9 mouse cellular contexts compared by ENCODE assay signal in the genomic region with DNA sequence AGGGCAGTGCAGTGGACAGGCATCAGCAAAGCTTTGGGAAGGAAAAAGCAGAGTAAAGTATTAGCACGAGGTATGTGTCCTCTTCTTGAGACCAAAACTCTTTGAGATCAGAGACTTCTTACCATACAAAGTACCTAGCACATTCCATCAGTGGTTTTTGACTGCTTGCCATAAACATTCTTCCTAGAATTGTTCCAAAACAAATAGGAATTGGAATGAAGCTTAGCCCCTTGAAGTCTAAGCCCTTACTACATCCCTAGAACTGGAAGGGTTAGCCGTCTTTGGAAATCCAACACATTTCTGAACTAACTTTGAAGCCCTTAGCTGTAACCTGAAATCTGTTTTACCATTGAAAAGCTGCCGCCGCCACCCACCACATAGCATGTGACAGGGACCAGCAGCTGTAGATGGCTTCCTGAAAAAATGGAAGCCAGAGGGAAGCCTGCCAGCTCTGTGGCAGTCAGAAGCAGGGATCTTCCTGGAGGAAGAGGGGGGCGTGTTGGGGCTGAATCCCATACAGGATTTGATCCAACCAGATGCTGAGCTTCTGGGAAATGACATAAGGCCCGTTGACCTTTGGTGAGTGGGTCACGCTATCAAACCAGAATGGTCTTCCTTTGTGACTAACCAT. TPM values are rescaled to one million over a fixed set of nuclear protein-coding genes. Genes with fewer than 3 reads are reported as not detected.
DNase-seq lines count a peak whose midpoint lies in the region; ATAC-seq and TF ChIP-seq lines count a peak whose summit lies in the region.
"Had no signal": no experiment of that assay in that cellular context is flagged by ENCODE, and none has a peak within 500 bp of the region (broad histone marks: within the 10 kb centered on the region; RNA-seq: fewer than 3 reads in every experiment).

No protein-coding gene starts in this region.

- H3K9ac ChIP-seq in heart, embryonic 14.5 days (ENCODE audit: low read length), result no peak overlapping the region

- peaks cover 25% of the 10 kb centered on the region for H3K36me3 ChIP-seq in heart, embryonic 14.5 days (ENCODE audit: control insufficient read depth, insufficient read depth, low read length)
- H3K36me3 ChIP-seq in thymus, adult 2 months (ENCODE audit: control insufficient read depth, insufficient read depth, low read length), result no peaks in the 10 kb centered on the region

- 65% methylated on average over 7 of the region's 7 CpGs for WGBS in heart, embryonic 14.5 days
- 95% methylated on average over 7 of the region's 7 CpGs for WGBS in thymus, adult 2 months

- no peak overlapping the region for H3K4me3 ChIP-seq in heart, embryonic 14.5 days (ENCODE audit: control insufficient read depth in 1 of 2, insufficient read depth in 1 of 2, low read depth in 1 of 2, low read length in 2 of 2)
- no peak overlapping the region for H3K4me3 ChIP-seq in thymus, adult 2 months (ENCODE audit: control insufficient read depth, insufficient read depth, low read length)
- H3K4me3 ChIP-seq: megakaryocyte, embryonic 14.5 days had no signal

- no peak for TF ChIP-seq POLR2A in thymus, adult 2 months (IDR thresholded peaks at IDR 0.05; ENCODE audit: control insufficient read depth, extremely low read depth, insufficient read depth, low read length, poor library complexity)

- peak overlapping the region; percentile 59 to 61; a peak in 3 of 4 replicates for H3K27ac ChIP-seq in heart, embryonic 14.5 days (replicated peaks in 1 of 2; ENCODE audit: control insufficient read depth in 1 of 2, insufficient read depth in 1 of 2, low read depth in 2 of 2, low read length in 2 of 2)
- no peak overlapping the region for H3K27ac ChIP-seq in thymus, adult 2 months (ENCODE audit: control insufficient read depth, insufficient read depth, low read length)

- no peak overlapping the region for H3K4me2 ChIP-seq in heart, embryonic 14.5 days (ENCODE audit: low read length)

- no peaks in the 10 kb centered on the region for H3K9me3 ChIP-seq in heart, embryonic 14.5 days (ENCODE audit: control insufficient read depth, low read length)
- H3K9me3 ChIP-seq: megakaryocyte, embryonic 14.5 days had no signal

- no peak for ATAC-seq in heart, embryonic 14.5 days (ENCODE audit: insufficient number of reproducible peaks, insufficient read depth, low FRiP score, low read depth)

- peak; percentile 65 to 74 for DNase-seq in left cerebral cortex, adult 18-20 months (ENCODE audit: low spot score in 2 of 2)
- no peak for DNase-seq in left cerebral cortex, adult 11 months (ENCODE audit: low spot score)
- peak; percentile 40 for DNase-seq in layer of hippocampus, adult 9-10 months (ENCODE audit: low spot score)
- DNase-seq in right cerebral cortex, postnatal 25 days, result peak; percentile 63
- DNase-seq in thymus, adult 2 months, result no peak
- no peak for DNase-seq in urinary bladder, postnatal 36 days (ENCODE audit: low spot score in 2 of 2)
- DNase-seq in embryo, embryonic 11 days, result no peak

- peaks cover 21 to 24% of the 10 kb centered on the region in 2 experiments for H3K4me1 ChIP-seq in heart, embryonic 14.5 days (ENCODE audit: control insufficient read depth in 2 of 2, insufficient read depth in 2 of 2, low read length in 2 of 2)
- no peaks in the 10 kb centered on the region for H3K4me1 ChIP-seq in thymus, adult 2 months (replicated peaks; ENCODE audit: control insufficient read depth, insufficient read depth, low read length)

- TF ChIP-seq CTCF in thymus, adult 2 months (IDR thresholded peaks at IDR 0.05; ENCODE audit: borderline replicate concordance, control insufficient read depth, extremely low read depth, insufficient read depth, low read length, poor library complexity), result no peak

- no peaks in the 10 kb centered on the region for H3K27me3 ChIP-seq in heart, embryonic 14.5 days (ENCODE audit: control insufficient read depth, insufficient read depth, low read length)
- H3K27me3 ChIP-seq in thymus, adult 2 months (ENCODE audit: control insufficient read depth, insufficient read depth, low read length), result no peaks in the 10 kb centered on the region
- H3K27me3 ChIP-seq: megakaryocyte, embryonic 14.5 days had no signal

RNA-seq across cellular contexts. Expression of a gene that starts 34.5 kb away (rescaled TPM):
- total RNA-seq in left cerebral cortex, adult 18-20 months (2021), result 10 to 100 TPM; 16.8 to 17.8 TPM
- polyA plus RNA-seq in heart, embryonic 14.5 days (2014; fragmentation: Nextera tagmentation; extraction: Ambion mirVana), result 16.7 and 16.9 TPM in 2 replicates
- 13.3 and 16.7 TPM in 2 replicates for polyA plus RNA-seq in thymus, adult 2 months (2012; rRNA removed)

RNA-seq across cellular contexts. Expression of a gene that starts 34.6 kb away (rescaled TPM):
- total RNA-seq in left cerebral cortex, adult 18-20 months (2021), result 10 to 100 TPM; 84.2 to 88.7 TPM
- 435 and 456 TPM in 2 replicates for polyA plus RNA-seq in heart, embryonic 14.5 days (2014; fragmentation: Nextera tagmentation; extraction: Ambion mirVana)
- polyA plus RNA-seq in thymus, adult 2 months (2012; rRNA removed), result 23.1 and 27.6 TPM in 2 replicates

RNA-seq across cellular contexts. Expression of a gene that starts 35.4 kb away (rescaled TPM):
- total RNA-seq in left cerebral cortex, adult 18-20 months (2021), result 10 to 100 TPM; 49.6 to 49.7 TPM
- polyA plus RNA-seq in heart, embryonic 14.5 days (2014; fragmentation: Nextera tagmentation; extraction: Ambion mirVana), result 17.6 and 19.5 TPM in 2 replicates
- 23.3 and 25.1 TPM in 2 replicates for polyA plus RNA-seq in thymus, adult 2 months (2012; rRNA removed)

Comparison
In these comparisons a context has a peak if more than half of its experiments do, and no peak if none do; other contexts are left out.
1. DNase-seq: peak in left cerebral cortex, adult 18-20 months (2 of 2), layer of hippocampus, adult 9-10 months (single experiment) and right cerebral cortex, postnatal 25 days (single experiment); none in left cerebral cortex, adult 11 months (single experiment), thymus, adult 2 months (single experiment), urinary bladder, postnatal 36 days (0 of 2) and embryo, embryonic 11 days (single experiment).
2. RNA of a gene that starts 34.6 kb away (polyA plus RNA-seq): 435 to 456 TPM in heart, embryonic 14.5 days; 23.1 to 27.6 TPM in thymus, adult 2 months; every median in the first group is over 10 times any median in the second.